Mouse (Mus musculus): Measurements from ENCODE around the gene Wdr19. TPM values are rescaled to one million over a fixed set of nuclear protein-coding genes. Genes with fewer than 3 reads are reported as not detected.

Gene Wdr19
- total RNA-seq (2022), result 10 to 100 TPM; 23.2 to 25.4 (median 24.1) TPM

DNA sequence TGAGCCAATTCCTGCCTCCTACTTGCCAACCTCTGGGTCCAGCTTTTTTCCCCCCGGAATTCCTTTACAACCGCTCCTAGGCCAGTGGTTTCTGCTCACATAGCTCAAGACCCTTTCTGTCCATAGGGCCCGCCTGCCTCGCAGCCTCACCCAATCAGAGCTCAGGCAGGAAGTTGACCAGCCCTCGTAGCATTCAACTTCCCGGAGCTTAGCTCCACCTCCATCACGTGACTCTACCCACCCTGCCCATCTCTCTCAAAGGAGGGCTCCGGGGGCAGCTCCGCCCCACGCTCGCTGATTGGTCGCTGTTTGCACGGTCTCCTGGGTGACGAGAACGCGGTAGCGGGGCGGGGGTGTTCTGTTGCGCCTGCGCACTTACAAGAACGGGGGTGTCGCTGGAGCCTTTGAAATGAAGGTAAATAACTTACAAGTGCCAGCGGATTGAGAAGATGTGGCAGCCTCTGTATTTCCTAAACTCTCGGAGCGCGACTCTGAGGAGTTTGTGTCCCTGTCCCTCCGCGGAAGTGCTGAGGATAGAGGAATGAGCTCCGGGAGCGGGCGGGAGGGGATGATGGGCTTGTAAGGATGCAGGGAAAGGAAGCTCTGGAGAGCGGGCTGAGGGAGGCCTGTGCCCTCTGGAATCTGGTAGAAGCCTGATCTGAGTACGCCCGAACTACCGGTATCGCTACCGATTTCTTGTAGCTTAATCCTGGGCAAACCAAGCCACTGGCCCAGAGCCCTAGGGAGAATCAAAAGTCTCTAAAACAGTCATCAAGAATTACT, at the start of gene Wdr19:
Wdr19 (plus strand) TSS at position 351 of the 783 bp plus-strand sequence.
- peak; percentile 99 to 100 for DNase-seq (ENCODE audit: low spot score in 2 of 2)

DNA sequence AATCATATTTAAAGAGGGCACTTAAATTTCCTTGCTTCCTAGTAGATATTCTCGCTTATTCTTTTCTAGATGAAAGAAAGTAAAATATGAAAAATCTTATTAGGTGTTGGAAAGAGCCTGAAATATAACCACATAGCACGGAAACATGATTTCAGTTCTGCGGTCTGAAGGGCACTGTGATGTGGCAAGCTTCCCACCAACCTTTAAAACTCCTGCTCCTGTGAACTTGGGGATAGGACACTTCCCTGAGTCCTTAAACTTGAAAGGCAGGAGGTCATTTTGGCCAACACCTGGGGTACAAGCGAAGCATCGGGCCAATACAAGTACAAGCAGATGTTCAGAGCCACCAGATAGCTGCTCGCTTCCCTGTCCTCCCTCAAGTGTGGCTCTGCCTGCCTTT, 49.8 kb upstream of the Wdr19 start:
- no peak for DNase-seq (ENCODE audit: low spot score in 2 of 2)

DNA sequence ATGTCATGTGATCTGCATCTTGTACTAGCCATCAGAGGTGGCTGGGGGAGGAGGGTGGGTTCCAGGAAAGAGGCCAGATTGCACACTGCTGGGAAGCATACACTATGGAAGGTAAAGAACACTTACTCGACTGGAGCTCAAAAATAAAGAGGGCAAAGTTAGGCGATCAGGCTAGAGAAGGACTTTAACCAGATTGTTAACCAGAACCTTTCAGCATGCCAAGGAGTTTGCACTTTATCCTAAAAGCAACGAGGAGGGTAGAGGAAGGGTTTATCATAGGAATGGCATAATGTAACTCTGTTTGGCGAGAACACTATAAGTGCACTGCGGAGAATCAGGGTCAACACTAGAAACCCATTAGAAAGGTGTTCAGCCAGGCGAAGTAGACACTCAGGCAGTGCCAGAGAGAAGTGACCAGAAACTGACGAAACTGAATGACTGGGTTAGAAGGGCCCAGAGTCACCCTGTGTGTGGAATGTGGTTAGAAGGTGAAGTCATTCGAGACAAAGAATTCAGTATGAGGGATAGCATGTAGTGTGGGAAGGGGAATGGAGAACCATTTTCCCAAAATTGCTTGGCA, 49.0 kb upstream of the Wdr19 start:
- DNase-seq (ENCODE audit: low spot score in 2 of 2), result no peak

DNA sequence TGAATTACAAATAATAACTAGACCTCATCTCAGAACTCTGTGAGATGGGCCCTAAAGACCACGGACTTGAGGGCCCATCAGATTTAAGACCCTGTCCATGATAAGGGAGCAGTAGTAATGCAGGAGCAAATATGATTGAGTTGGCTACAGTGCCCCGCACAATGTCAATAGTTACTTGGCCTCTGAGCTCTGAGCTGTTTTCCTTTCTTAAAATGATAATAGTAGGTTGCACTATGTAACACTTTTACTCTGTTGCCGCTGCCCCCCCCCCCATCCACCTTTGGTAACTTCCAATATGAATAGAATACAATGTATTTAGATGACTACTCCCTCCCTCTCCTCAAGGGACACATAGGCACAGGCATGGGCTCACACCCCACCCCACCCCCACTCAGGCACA, 48.2 kb upstream of the Wdr19 start:
- DNase-seq (ENCODE audit: low spot score in 2 of 2), result no peak

DNA sequence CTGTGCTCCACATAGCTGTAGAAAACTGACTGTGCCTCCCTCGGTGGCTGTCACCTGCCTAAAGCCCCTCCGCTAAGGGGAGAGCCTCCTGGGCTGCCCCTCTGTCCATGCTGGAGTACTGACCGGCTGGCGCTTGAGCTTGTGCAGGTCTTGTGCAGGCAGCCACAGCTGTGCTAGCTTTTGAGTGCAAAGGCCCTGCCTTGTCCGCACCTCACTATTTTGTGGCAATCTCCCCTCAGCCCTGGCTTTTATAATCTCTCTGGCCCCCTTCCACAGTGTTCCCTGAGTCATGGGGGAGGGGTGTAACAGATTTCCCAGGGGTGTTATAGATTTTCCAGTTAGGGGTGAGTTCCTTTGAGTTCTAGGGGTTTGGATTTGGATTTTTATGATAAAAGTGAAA, 47.7 kb upstream of the Wdr19 start:
- no peak for DNase-seq (ENCODE audit: low spot score in 2 of 2)

DNA sequence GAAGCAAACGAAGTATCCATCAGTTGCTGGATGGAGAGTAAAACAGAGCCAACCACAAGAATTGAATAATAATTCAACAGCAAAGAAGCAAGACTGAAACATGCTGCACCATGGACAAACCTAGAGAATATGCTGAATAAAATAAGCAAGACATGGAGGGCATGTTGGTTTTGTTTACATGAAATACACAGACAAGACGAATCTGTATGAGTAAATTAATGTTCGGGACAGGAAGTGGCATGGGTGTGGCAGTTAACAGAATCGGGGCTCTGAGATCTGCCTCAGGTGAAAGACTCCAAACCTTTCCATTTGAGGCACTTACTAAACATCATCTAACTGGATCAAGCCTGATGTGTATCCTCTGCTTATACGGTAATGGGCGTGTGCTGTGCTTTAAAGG, 45.2 kb upstream of the Wdr19 start:
- DNase-seq (ENCODE audit: low spot score in 2 of 2), result no peak

DNA sequence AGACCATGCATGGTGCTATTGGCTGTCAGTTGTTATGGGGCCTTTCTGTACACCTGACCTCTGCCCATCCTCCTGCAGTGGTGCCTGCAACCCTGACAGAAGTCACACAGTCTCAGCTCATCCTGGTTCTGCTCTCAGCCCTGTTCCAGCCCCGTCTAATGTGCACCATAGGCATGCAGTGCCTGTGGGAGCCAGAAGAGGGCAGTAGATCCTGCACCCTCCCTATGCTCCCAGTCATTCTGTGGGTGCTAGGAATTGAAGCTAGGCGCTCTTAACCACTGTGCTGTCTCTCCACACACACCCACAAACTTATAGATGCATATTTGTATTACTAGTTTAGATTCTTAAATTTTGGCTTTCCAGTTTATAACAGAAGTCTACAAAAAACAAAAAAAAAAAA, 42.6 kb upstream of the Wdr19 start:
- no peak for DNase-seq (ENCODE audit: low spot score in 2 of 2)

DNA sequence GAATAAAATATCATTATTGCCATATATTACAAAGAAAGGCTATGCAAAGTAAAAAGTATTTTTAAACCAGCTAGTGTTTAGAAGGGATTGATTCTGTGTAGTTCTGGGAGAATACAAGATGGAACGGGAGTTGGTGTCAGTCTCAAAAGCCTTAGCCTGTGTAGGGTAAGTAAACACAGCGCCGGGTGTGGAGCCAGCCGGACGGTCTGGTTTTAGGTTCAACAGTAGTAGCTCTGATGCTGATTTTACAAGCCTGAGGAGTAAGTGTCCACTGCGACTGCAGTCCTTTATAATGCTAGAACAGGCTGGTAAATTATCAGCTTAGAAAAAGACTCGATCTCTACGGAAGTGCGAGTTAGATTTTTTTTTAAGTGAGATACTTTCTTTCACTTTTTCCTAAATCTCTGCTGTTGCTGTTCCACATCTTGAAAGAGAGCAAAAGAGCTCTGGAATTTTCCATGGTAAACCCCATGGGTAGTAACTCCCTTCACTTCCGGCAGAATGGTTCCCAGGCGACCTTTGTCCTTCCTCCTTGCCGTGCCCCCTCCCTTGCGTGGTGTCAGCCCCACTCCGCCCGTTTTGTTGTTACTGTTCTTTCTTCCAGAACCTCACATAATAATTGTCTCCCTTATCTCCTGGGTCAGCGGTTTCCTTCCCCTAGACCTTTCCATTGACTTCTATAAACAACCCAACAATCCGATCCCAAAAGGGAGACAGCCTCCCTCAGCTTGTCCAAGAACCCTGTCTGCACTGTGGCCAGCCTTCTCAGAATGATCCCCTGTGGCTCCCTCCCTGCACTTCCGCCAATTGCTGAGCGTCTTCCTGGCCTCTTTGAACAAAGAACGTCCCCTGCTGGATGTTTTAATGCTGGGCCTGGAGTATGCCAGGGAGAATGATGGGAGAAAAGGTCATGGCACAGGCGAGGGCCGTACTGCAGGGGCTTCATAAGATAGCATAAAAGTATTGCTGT, 41.8 kb upstream of the Wdr19 start:
- no peak for DNase-seq (ENCODE audit: low spot score in 2 of 2)

DNA sequence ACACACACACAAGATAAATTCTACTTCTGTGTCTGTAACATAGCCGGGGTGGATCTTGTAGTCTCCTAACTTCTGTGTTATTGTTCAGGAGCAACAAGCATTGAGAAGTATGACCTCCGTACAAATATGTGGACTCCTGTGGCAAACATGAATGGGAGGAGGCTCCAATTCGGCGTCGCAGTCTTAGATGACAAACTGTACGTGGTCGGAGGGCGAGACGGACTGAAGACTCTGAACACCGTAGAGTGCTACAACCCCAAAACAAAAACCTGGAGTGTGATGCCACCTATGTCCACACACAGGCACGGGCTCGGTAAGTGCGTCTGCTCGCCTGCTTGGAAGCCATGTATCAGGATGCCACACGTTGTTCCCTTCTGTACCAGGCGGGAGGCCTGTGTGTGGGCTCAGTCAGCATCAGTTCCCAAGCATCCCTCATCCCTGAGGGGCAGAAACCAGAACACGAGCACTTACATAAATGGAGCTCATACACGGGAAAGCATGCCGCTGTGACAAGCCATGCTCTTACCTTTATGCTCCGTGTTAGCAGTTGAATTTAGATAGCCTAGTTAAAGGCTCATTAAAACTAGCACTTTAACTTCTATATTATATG, 40.7 kb upstream of the Wdr19 start:
- peak in 1 of 2 experiments; percentile 52 for DNase-seq (ENCODE audit: low spot score in 2 of 2)

DNA sequence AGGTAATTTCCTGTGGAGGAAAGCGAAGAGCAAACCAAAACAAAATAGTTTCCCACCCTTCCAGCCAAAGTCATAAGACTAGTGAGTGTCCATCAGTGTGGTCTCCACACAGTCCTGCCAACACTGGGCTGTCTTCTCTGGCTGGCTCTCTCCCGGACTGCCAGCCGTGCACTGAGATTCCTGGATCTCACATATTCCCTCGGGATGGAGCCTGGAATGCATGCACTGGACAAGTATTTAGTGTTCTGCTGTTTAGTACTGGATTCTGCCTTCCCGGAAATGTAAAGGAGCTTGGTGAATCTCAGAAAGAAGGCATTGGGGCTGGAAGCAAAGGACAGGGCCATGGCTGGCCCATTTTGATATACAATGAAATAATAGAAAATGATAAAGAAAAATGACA, 36.5 kb upstream of the Wdr19 start:
- no peak for DNase-seq (ENCODE audit: low spot score in 2 of 2)

DNA sequence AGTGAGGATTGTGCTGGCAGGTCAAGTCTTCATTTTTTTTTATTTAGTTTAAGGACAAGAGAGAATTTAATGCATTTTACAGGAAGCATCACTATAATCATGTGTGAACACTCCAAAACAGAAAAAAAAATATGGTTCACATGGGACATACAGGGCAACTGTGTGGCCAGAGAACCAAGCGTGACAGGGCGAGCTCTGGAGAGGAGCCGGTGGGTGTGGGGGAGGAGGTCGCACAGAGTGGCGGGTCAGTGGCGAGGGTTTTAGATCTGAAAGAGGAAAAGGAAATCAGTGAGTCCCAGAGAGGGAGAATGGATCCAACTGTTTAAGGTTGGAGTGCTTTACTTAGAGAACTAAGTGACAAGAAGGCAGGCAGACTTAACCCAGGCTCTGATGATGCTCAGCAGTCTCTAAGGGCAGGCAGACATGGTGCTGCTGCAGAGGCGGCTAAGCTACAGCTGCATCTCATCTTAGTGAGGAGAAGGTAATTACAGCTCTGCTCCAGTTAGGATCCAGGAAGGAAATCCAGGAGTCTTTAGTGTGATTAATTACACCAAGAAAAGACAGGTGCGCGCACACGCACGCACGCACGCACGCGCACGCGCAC, 35.9 kb upstream of the Wdr19 start:
- DNase-seq (ENCODE audit: low spot score in 2 of 2), result no peak

DNA sequence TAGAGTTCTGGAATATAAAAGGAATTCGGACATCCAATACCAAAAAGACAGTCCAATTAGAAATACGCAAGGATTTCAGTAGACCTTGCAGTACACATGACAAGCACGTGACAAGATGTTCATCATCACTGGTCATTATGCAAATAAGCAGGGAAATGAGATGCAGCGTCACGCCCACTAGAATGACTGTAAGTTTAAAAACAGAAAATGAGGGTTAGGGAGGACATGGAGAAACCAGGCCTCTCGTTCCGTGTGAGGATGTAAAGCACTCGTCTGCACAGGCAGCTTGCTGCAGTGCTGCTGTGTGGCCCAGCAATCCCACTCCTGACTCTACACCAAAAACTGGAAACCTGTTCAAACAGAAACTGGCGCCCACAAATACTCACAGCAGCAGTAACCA, 29.3 kb upstream of the Wdr19 start:
- no peak for DNase-seq (ENCODE audit: low spot score in 2 of 2)

DNA sequence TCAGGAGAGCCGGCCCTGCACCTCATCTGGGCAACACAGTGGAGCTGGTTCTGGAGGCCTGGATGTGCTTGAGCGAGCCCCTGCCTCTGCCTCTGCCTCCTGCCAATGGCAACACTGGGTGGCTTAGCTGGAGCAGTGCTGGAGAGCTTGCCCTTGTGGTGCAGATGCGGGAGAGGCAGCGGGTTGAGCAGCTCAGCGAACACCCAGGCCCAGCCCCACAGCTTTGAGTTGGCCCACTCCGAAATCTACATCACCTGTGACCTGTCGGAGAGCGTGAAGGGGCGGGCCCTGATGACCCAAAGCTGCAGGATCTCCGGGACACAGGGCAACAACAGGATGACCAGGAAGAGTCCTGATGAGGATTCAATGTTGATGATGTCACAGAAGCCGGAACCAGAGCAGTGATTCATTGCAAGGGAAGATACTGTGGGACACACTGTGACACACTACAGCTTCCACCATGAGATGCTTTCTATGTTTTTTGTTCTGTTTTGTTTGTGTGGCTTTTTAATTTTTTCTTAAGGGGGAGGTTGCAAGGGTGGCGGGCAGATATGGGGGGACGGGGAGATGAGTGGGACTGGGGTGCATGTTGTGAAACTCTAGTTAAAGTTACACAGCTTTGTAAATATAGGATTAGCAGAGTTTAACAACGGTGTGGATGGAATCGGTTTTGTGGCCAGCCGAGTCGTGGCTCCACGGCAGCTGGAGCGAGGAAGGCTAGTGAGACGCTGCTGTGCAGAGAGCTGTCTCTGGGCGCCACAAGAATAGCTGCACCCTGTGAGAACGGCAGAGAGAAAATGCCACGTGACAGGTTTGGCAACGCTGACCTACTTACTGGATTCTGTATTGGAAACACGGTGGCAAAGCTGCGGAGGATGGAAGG, 24.2 kb upstream of the Wdr19 start:
- peak; percentile 59 to 76 for DNase-seq (ENCODE audit: low spot score in 2 of 2)

DNA sequence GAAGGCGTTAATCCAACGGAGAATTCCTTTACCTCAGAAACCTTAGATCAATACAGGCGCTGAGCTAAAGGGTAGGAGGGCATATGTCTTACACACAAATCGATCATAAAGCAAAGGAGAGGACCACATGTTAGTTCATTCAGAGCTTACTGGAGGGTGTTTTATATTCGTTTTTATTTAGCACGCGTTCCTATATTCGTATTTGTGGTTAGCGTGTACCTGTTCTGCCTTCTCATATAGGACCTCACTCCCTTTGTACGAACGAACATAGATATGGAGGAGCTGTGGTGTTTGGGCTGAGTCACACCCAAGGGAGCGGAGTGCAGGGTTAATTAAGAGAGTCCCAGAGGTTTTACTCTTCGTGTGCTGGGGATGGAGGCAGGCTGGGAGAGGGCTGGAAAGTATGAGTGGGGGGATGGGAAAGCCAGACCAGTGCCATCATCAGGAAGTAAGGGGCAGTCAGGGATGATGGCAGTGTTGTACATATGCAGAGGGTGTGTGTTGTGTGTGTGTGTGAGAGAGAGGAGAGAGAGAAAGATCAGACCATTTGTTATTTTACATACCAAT, 23.5 kb upstream of the Wdr19 start:
- DNase-seq (ENCODE audit: low spot score in 2 of 2), result no peak

DNA sequence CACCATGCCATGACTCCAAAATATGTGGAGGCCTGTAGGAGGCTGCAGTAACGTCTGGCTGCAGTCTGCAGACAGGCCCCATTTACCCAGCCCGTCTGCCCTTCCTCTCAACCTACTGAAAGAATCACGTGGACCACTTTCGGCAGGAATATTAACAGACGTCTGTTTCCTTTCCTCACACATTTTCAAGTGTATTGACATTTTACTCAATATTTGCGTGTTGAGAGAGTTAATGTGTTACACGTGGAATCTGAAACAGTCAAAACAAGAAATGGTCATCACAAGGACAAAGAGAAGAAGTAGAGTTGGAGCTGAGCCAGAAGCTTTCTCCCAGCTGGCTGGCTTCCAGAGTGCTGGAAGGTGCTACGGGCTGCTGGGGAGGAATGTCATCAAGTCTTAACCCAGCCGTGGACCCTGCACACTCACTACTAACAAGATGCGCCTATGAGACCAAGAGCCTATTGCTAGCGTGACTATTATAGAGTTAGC, 22.4 kb upstream of the Wdr19 start:
- DNase-seq (ENCODE audit: low spot score in 2 of 2), result no peak

DNA sequence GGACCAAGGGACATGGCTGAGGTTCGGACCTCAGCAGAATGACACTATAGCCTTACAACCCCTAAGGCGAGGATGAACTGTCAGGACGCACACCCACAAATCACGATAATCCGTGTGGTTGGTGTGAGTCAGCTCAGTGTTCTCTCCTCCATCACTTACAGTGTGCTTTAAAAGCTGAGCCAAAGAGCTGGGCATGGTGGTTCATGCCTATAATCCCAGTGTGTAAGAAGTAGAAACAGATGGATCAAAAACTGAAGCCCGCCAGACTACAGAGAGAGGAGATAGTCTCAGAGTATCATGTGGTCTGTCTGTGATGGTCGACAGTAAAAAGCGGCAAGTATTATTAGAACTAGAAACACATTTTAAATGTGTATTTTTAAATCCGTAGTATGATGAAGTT, 21.0 kb upstream of the Wdr19 start:
- DNase-seq (ENCODE audit: low spot score in 2 of 2), result no peak

DNA sequence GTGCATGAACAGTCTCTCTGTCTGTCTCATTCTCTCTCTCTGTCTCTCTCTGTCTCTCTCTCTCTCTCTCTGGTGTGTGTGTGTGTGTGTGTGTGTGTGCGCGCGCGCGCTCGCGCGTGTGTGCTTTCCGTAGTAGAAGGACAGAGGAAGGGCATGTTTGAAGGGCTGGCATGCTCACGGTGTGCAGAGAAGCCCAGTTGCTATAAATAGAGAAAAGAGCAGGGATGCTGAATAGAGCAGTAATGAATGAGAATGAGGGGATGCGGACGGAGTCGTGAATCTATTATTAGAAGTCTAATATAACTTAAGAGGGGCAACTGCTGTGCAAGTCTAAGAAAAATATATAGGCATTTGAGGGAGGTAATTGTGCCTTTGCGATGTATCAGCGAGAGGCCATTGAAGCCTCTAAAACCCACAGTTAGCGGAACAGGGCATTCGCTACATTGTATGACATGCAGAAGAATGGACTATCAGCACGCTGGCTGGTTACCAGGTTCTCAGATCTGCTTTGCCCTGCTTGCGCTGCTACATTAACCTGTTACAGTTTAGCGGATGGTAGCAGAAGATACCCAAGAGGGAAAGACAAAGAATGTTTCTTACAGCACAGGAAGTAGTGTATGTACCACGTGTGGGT, 18.2 kb upstream of the Wdr19 start:
- DNase-seq (ENCODE audit: low spot score in 2 of 2), result no peak

DNA sequence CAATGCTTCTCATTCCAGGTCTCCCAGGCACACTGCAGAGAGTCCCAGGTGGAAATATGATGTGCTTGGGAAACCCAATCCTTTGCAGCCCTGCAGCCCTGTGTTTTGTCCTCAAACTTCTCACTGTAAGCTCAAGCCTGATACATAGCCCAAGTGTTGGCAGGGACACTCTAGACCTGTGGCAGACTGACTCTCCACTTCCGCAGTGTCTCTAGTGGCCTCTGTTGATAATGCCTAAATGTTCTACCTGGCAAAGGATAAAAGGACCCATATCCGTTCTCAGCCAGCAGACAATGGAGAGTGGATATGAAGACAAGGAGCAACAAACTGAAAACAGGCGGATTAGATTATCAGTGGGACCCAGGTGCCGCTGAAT, 17.7 kb upstream of the Wdr19 start:
- no peak for DNase-seq (ENCODE audit: low spot score in 2 of 2)

DNA sequence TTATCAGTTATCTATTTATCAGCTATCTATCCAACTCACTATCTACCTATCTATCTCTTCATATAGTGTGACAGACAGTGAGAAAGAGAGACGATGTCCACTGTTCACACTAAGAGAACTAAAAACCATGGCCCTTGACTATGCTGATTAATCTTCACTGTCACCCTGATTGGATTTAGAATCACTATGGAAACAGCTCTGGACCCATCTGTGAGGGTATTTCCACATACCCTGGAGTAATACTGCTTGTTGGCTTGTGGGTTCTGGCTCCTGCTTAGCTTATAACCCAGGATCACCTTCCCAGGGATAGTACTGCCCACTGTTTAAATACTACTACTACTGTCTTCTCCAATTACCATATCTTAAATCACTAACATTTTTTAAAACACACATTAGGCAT, 17.2 kb upstream of the Wdr19 start:
- no peak for DNase-seq (ENCODE audit: low spot score in 2 of 2)
